Mouse (Mus musculus) lung, postnatal 0 days (tissue): ENCODE results near the gene Pdap1.

Experiments
- CTCF ChIP-seq: IDR thresholded peaks from 2 replicates; pipeline ENCODE4 v1.5.1; 2016; ENCODE audit warnings: antibody characterized with exemption, mild to moderate bottlenecking
- EP300 ChIP-seq: IDR thresholded peaks from 2 replicates; pipeline ENCODE4 v1.6.1; 2016; ENCODE audit warnings: antibody characterized with exemption, mild to moderate bottlenecking, control low read depth

GRCm38 (mm10) chr5:145113416-145113815 lies 26.6 kb downstream of the Pdap1 start:
- no peak for TF ChIP-seq CTCF
- TF ChIP-seq EP300 = no peak
